Mouse (Mus musculus): ENCODE measurements around the gene Nat9. TPM values are rescaled to one million over a fixed set of nuclear protein-coding genes. Genes with fewer than 3 reads are reported as not detected.

The Nat9 gene
- total RNA-seq, 2 experiments from 2014 or later = 19.8 to 28.0 TPM

- peak; percentile 81 to 88 for DNase-seq
- intact Hi-C loops (cut with DNase I) = no loop called here
These were observed 27.5 kb downstream of the Nat9 start for GRCm38 (mm10) chr11:115160016-115160797.

- intact Hi-C loops (cut with DNase I) = no loop called here
- DNase-seq = no peak
These were observed 29.5 kb downstream of the Nat9 start for GRCm38 (mm10) chr11:115157933-115158719.

- no peak for DNase-seq
- intact Hi-C loops (cut with DNase I) = no loop called here
These were observed 32.5 kb downstream of the Nat9 start for GRCm38 (mm10) chr11:115155053-115155634.

GRCm38 (mm10) chr11:115153699-115154292 is 33.9 kb downstream of the Nat9 start:
- DNase-seq = peak; percentile 75 to 80
- intact Hi-C loops (cut with DNase I) = loop anchor here (1.0 kb wide), 1 partner anchor 70 kb away; no protein-coding TSS in a partner anchor

GRCm38 (mm10) chr11:115153088-115153487 is 34.6 kb downstream of the Nat9 start:
- intact Hi-C loops (cut with DNase I) = loop anchor here (1.0 kb wide), 1 partner anchor 70 kb away; no protein-coding TSS in a partner anchor
- DNase-seq = no peak

- peak in 1 of 2 experiments; percentile 47 for DNase-seq
- intact Hi-C loops (cut with DNase I) = no loop called here
These were observed 35.8 kb downstream of the Nat9 start for GRCm38 (mm10) chr11:115151755-115152429.

GRCm38 (mm10) chr11:115150741-115151254 is 36.9 kb downstream of the Nat9 start:
- intact Hi-C loops (cut with DNase I) = no loop called here
- DNase-seq = no peak

GRCm38 (mm10) chr11:115147813-115148212 is 39.8 kb downstream of the Nat9 start:
- DNase-seq = no peak
- intact Hi-C loops (cut with DNase I) = no loop called here

- intact Hi-C loops (cut with DNase I) = no loop called here
- DNase-seq = no peak
These were observed 45.7 kb downstream of the Nat9 start for GRCm38 (mm10) chr11:115141970-115142369.

GRCm38 (mm10) chr11:115138597-115139262 is 48.9 kb downstream of the Nat9 start:
- intact Hi-C loops (cut with DNase I) = no loop called here
- DNase-seq = no peak

- DNase-seq = no peak
- intact Hi-C loops (cut with DNase I) = no loop called here
These were observed 53.9 kb downstream of the Nat9 start, which contains the start of gene Cd300lf for GRCm38 (mm10) chr11:115133800-115134199. Gene Cd300lf, minus strand, starts transcription at chr11:115133992.

Other genes starting within 250 kb of the Nat9 start
- gene Cd300c, start 218.7 kb downstream of the Nat9 start, total RNA-seq (2021) = not detected
- gene Cd300ld, start 197.9 kb downstream of the Nat9 start, total RNA-seq (2021) = 1 to 10 TPM; 1.5 to 1.6 TPM
- gene Cd300c2, start 186.0 kb downstream of the Nat9 start, total RNA-seq (2021) = 1 to 10 TPM; 2.4 to 3.4 TPM
- not detected for gene Cd300ld2, start 171.7 kb downstream of the Nat9 start, total RNA-seq (2021)
- not detected for gene Cd300ld4, start 160.8 kb downstream of the Nat9 start, total RNA-seq (2021)
- 1 to 10 TPM; 5.5 to 7.7 TPM for gene Cd300ld5, start 150.1 kb downstream of the Nat9 start, total RNA-seq (2021)
- 10 to 100 TPM in 1 of 2 experiments, 1 to 10 TPM in 1; 8.3 to 10.1 TPM for gene Cd300ld3, start 139.4 kb downstream of the Nat9 start, total RNA-seq (2021)
- under 1 TPM; 0.22 to 0.49 TPM for gene Cd300e, start 125.7 kb downstream of the Nat9 start, total RNA-seq (2021)
- under 1 TPM; 0.54 to 0.72 TPM for gene Rab37, start 96.4 kb downstream of the Nat9 start, total RNA-seq (2021)
- gene Cd300lf, start 53.9 kb downstream of the Nat9 start, total RNA-seq (2021) = under 1 TPM; 0.08 to 0.33 TPM
- gene Slc9a3r1, start 24.5 kb downstream of the Nat9 start, total RNA-seq (2021) = 10 to 100 TPM in 1 of 2 experiments, 1 to 10 TPM in 1; 9.9 to 10.5 TPM
- gene Tmem104, start 372 bp downstream of the Nat9 start, total RNA-seq (2021) = 10 to 100 TPM; 10.4 to 12.5 TPM
- gene Grin2c, start 79.4 kb upstream of the Nat9 start, total RNA-seq (2021) = under 1 TPM; 0.11 to 0.25 TPM
- 1 to 10 TPM; 9.5 to 9.7 TPM for gene Fdxr, start 89.2 kb upstream of the Nat9 start, total RNA-seq (2021)
- 1 to 10 TPM; 1.2 TPM for gene Fads6, start 109.8 kb upstream of the Nat9 start, total RNA-seq (2021)
- gene Otop2, start 119.3 kb upstream of the Nat9 start, total RNA-seq (2021) = not detected
- gene Ush1g, start 134.2 kb upstream of the Nat9 start, total RNA-seq (2021) = under 1 TPM in 1 of 2 experiments, not detected in 1; 0.14 TPM
- gene Otop3, start 146.9 kb upstream of the Nat9 start, total RNA-seq (2021) = not detected
- gene Hid1, start 179.9 kb upstream of the Nat9 start, total RNA-seq (2021) = 1 to 10 TPM; 4.2 to 4.8 TPM
- gene Cdr2l, start 194.1 kb upstream of the Nat9 start, total RNA-seq (2021) = 1 to 10 TPM; 5.8 to 5.9 TPM
- 100 to 1,000 TPM; 134 to 149 TPM for gene Mrpl58, start 215.9 kb upstream of the Nat9 start, total RNA-seq (2021)
- 1,000 to 10,000 TPM; 2,281 to 2,357 TPM for gene Atp5h, start 232.1 kb upstream of the Nat9 start, total RNA-seq (2021)
- gene Kctd2, start 232.3 kb upstream of the Nat9 start, total RNA-seq (2021) = 10 to 100 TPM; 27.9 to 28.3 TPM

Measured in heart, postnatal 36 days (tissue).